Mouse (Mus musculus): ENCODE data around the gene Sema7a. TPM values are rescaled to one million over a fixed set of nuclear protein-coding genes. Genes with fewer than 3 reads are reported as not detected.

Sema7a gene
- polyA plus RNA-seq, 1 experiment from 2014 or later: 0.34 TPM

- H3K27ac ChIP-seq (ENCODE audit: low read length): no peak overlapping the region
Observed at GRCm38 (mm10) chr9:57968783-57969542, 29.1 kb downstream of the Sema7a start.

GRCm38 (mm10) chr9:57969736-57970495 is 30.0 kb downstream of the Sema7a start:
- 69% methylated on average over 11 of the region's 11 CpGs for WGBS
- Histone ChIP-seq H3K9me3 (replicated peaks; ENCODE audit: control insufficient read depth, low read length) (no peaks in the 10 kb centered on the region), H3K27ac (ENCODE audit: low read length) (no peak overlapping the region), H3K27me3 (ENCODE audit: control insufficient read depth, insufficient read depth, low read length) (no peaks in the 10 kb centered on the region), H3K36me3 (ENCODE audit: control insufficient read depth, insufficient read depth, low read length) (no peaks in the 10 kb centered on the region), H3K4me1 (ENCODE audit: control insufficient read depth, insufficient read depth, low read length) (peaks cover 6% of the 10 kb centered on the region; the same call in 1 of the 2 replicates), H3K9ac (ENCODE audit: low read length) (no peak overlapping the region), H3K4me2 (ENCODE audit: low read depth, low read length) (no peak overlapping the region), H3K4me3 (replicated peaks; ENCODE audit: low read length) (no peak overlapping the region)
- no peak for ATAC-seq (ENCODE audit: insufficient read depth, low FRiP score)

More at GRCm38 (mm10) chr9:57968783-57969542, 29.1 kb downstream of the Sema7a start:
- H3K4me1 ChIP-seq (ENCODE audit: control insufficient read depth, insufficient read depth, low read length): peaks cover 6% of the 10 kb centered on the region; the same call in 1 of the 2 replicates
- no peak overlapping the region for H3K4me3 ChIP-seq (replicated peaks; ENCODE audit: low read length)
- WGBS: 84% methylated on average over 8 of the region's 8 CpGs
- H3K27me3 ChIP-seq (ENCODE audit: control insufficient read depth, insufficient read depth, low read length): no peaks in the 10 kb centered on the region
- H3K9ac ChIP-seq (ENCODE audit: low read length): no peak overlapping the region
- H3K36me3 ChIP-seq (ENCODE audit: control insufficient read depth, insufficient read depth, low read length): no peaks in the 10 kb centered on the region
- no peak overlapping the region for H3K4me2 ChIP-seq (ENCODE audit: low read depth, low read length)
- ATAC-seq (ENCODE audit: insufficient read depth, low FRiP score): no peak
- no peaks in the 10 kb centered on the region for H3K9me3 ChIP-seq (replicated peaks; ENCODE audit: control insufficient read depth, low read length)

GRCm38 (mm10) chr9:57971413-57971812 is 31.5 kb downstream of the Sema7a start:
- Histone ChIP-seq H3K4me1 (ENCODE audit: control insufficient read depth, insufficient read depth, low read length) (peaks cover 6% of the 10 kb centered on the region; the same call in 1 of the 2 replicates), H3K27ac (ENCODE audit: low read length) (no peak overlapping the region), H3K36me3 (ENCODE audit: control insufficient read depth, insufficient read depth, low read length) (no peaks in the 10 kb centered on the region), H3K9ac (ENCODE audit: low read length) (no peak overlapping the region), H3K27me3 (ENCODE audit: control insufficient read depth, insufficient read depth, low read length) (no peaks in the 10 kb centered on the region), H3K9me3 (replicated peaks; ENCODE audit: control insufficient read depth, low read length) (no peaks in the 10 kb centered on the region), H3K4me2 (ENCODE audit: low read depth, low read length) (no peak overlapping the region), H3K4me3 (replicated peaks; ENCODE audit: low read length) (no peak overlapping the region)
- no peak for ATAC-seq (ENCODE audit: insufficient read depth, low FRiP score)
- WGBS: 75% methylated on average over 5 of the region's 5 CpGs

GRCm38 (mm10) chr9:57972141-57972591 is 32.3 kb downstream of the Sema7a start:
- WGBS: 64% methylated on average over 9 of the region's 9 CpGs
- H3K36me3 ChIP-seq (ENCODE audit: control insufficient read depth, insufficient read depth, low read length): no peaks in the 10 kb centered on the region
- no peaks in the 10 kb centered on the region for H3K9me3 ChIP-seq (replicated peaks; ENCODE audit: control insufficient read depth, low read length)
- no peaks in the 10 kb centered on the region for H3K27me3 ChIP-seq (ENCODE audit: control insufficient read depth, insufficient read depth, low read length)
- H3K4me1 ChIP-seq (ENCODE audit: control insufficient read depth, insufficient read depth, low read length): peaks cover 6% of the 10 kb centered on the region; the same call in 1 of the 2 replicates
- no peak overlapping the region for H3K4me3 ChIP-seq (replicated peaks; ENCODE audit: low read length)
- H3K4me2 ChIP-seq (ENCODE audit: low read depth, low read length): no peak overlapping the region
- ATAC-seq (ENCODE audit: insufficient read depth, low FRiP score): no peak
- no peak overlapping the region for H3K27ac ChIP-seq (ENCODE audit: low read length)
- no peak overlapping the region for H3K9ac ChIP-seq (ENCODE audit: low read length)

GRCm38 (mm10) chr9:57972776-57973439 is 33.0 kb downstream of the Sema7a start:
- H3K4me2 ChIP-seq (ENCODE audit: low read depth, low read length): no peak overlapping the region
- H3K36me3 ChIP-seq (ENCODE audit: control insufficient read depth, insufficient read depth, low read length): no peaks in the 10 kb centered on the region
- H3K4me3 ChIP-seq (replicated peaks; ENCODE audit: low read length): no peak overlapping the region
- 43% methylated on average over 9 of the region's 9 CpGs for WGBS
- H3K27ac ChIP-seq (ENCODE audit: low read length): peak overlapping the region; percentile 55
- peaks cover 6% of the 10 kb centered on the region; the same call in 1 of the 2 replicates for H3K4me1 ChIP-seq (ENCODE audit: control insufficient read depth, insufficient read depth, low read length)
- no peak for ATAC-seq (ENCODE audit: insufficient read depth, low FRiP score)
- no peaks in the 10 kb centered on the region for H3K27me3 ChIP-seq (ENCODE audit: control insufficient read depth, insufficient read depth, low read length)
- no peak overlapping the region for H3K9ac ChIP-seq (ENCODE audit: low read length)
- no peaks in the 10 kb centered on the region for H3K9me3 ChIP-seq (replicated peaks; ENCODE audit: control insufficient read depth, low read length)

GRCm38 (mm10) chr9:57973440-57974066 is 33.6 kb downstream of the Sema7a start:
- Histone ChIP-seq H3K4me3 (replicated peaks; ENCODE audit: low read length) (no peak overlapping the region), H3K9me3 (replicated peaks; ENCODE audit: control insufficient read depth, low read length) (no peaks in the 10 kb centered on the region), H3K4me1 (ENCODE audit: control insufficient read depth, insufficient read depth, low read length) (peaks cover 6% of the 10 kb centered on the region; the same call in 1 of the 2 replicates), H3K4me2 (ENCODE audit: low read depth, low read length) (no peak overlapping the region), H3K27me3 (ENCODE audit: control insufficient read depth, insufficient read depth, low read length) (no peaks in the 10 kb centered on the region), H3K27ac (ENCODE audit: low read length) (peak overlapping the region; percentile 55), H3K36me3 (ENCODE audit: control insufficient read depth, insufficient read depth, low read length) (no peaks in the 10 kb centered on the region), H3K9ac (ENCODE audit: low read length) (no peak overlapping the region)
- WGBS: 64% methylated on average over 6 of the region's 6 CpGs
- peak; percentile 75; the same call in 1 of the 2 replicates for ATAC-seq (ENCODE audit: insufficient read depth, low FRiP score)

GRCm38 (mm10) chr9:57974221-57974620 is 34.3 kb downstream of the Sema7a start:
- Histone ChIP-seq H3K4me3 (replicated peaks; ENCODE audit: low read length) (no peak overlapping the region), H3K4me1 (ENCODE audit: control insufficient read depth, insufficient read depth, low read length) (peaks cover 6% of the 10 kb centered on the region; the same call in 1 of the 2 replicates), H3K9me3 (replicated peaks; ENCODE audit: control insufficient read depth, low read length) (no peaks in the 10 kb centered on the region), H3K4me2 (ENCODE audit: low read depth, low read length) (no peak overlapping the region), H3K27me3 (ENCODE audit: control insufficient read depth, insufficient read depth, low read length) (no peaks in the 10 kb centered on the region), H3K9ac (ENCODE audit: low read length) (no peak overlapping the region), H3K27ac (ENCODE audit: low read length) (no peak overlapping the region), H3K36me3 (ENCODE audit: control insufficient read depth, insufficient read depth, low read length) (no peaks in the 10 kb centered on the region)
- WGBS: 72% methylated on average over 5 of the region's 5 CpGs
- ATAC-seq (ENCODE audit: insufficient read depth, low FRiP score): no peak

GRCm38 (mm10) chr9:57975200-57975821 is 35.4 kb downstream of the Sema7a start:
- ATAC-seq (ENCODE audit: insufficient read depth, low FRiP score): peak; percentile 39
- Histone ChIP-seq H3K4me3 (replicated peaks; ENCODE audit: low read length) (no peak overlapping the region), H3K27ac (ENCODE audit: low read length) (0 out of 2 replicates have a peak overlapping the region, but pooled peaks have one; percentile 26), H3K4me1 (ENCODE audit: control insufficient read depth, insufficient read depth, low read length) (peaks cover 6% of the 10 kb centered on the region; the same call in 1 of the 2 replicates), H3K9ac (ENCODE audit: low read length) (no peak overlapping the region), H3K36me3 (ENCODE audit: control insufficient read depth, insufficient read depth, low read length) (no peaks in the 10 kb centered on the region), H3K27me3 (ENCODE audit: control insufficient read depth, insufficient read depth, low read length) (no peaks in the 10 kb centered on the region), H3K9me3 (replicated peaks; ENCODE audit: control insufficient read depth, low read length) (no peaks in the 10 kb centered on the region), H3K4me2 (ENCODE audit: low read depth, low read length) (no peak overlapping the region)
- WGBS: 69% methylated on average over 5 of the region's 5 CpGs
